Mouse (Mus musculus) CH12.LX (cell line): Measurements from ENCODE around the gene Emc10. TPM values are rescaled to one million over a fixed set of nuclear protein-coding genes. Genes with fewer than 3 reads are reported as not detected.

Experiments used
- DNase-seq: peaks from one replicate; pipeline ENCODE4 v3.0.0-alpha.2; 2013; ENCODE audit errors: extremely low read depth
- H3K27ac ChIP-seq: 2 replicates; pipeline ENCODE4 v1.5.1; 2012; ENCODE audit warnings: low read depth, mild to moderate bottlenecking, control low read depth, moderate library complexity; ENCODE audit not compliant: insufficient read depth
- H3K27me3 ChIP-seq: replicated peaks from 2 replicates; pipeline ENCODE3; 2012; ENCODE audit warnings: inconsistent platforms
- H3K36me3 ChIP-seq, 2 experiments: replicated peaks in 1 of 2; 2 replicates each; pipeline versions ENCODE3 to v1.6.1; 2012; ENCODE audit warnings: inconsistent platforms in 1 of 2, low read length in 1 of 2, mild to moderate bottlenecking in 1 of 2, mixed read lengths in 1 of 2, moderate library complexity in 1 of 2; ENCODE audit not compliant: control insufficient read depth in 1 of 2, insufficient read depth in 1 of 2
- H3K4me1 ChIP-seq, 2 experiments: 2 replicates each; pipeline ENCODE4 v1.6.1; 2012; ENCODE audit warnings: inconsistent platforms in 1 of 2, moderate library complexity in 1 of 2; ENCODE audit not compliant: insufficient read depth in 2 of 2, control insufficient read depth in 1 of 2
- H3K4me2 ChIP-seq: 2 replicates; pipeline ENCODE4 v1.6.1; 2012; ENCODE audit warnings: low read depth, mild to moderate bottlenecking, control low read depth; ENCODE audit not compliant: poor library complexity, insufficient read depth, severe bottlenecking
- H3K4me3 ChIP-seq, 3 experiments: fragments of 150-350 bp in 1 of 3; sonication (generic) in 1 of 3; replicated peaks in 1 of 3; 2 replicates each; pipeline versions ENCODE3 to v1.5.1; 2011 to 2012; ENCODE audit warnings: low read depth in 2 of 3, low read length in 2 of 3, mild to moderate bottlenecking in 2 of 3, moderate library complexity in 2 of 3, control low read depth in 1 of 3, improper control_type of control experiment in 1 of 3, inconsistent platforms in 1 of 3, mixed read lengths in 1 of 3; ENCODE audit not compliant: poor library complexity in 1 of 3
- H3K79me2 ChIP-seq: replicated peaks from 2 replicates; pipeline ENCODE4 v1.6.1; 2012; ENCODE audit warnings: mild to moderate bottlenecking, moderate library complexity; ENCODE audit not compliant: control insufficient read depth, poor library complexity, insufficient read depth, severe bottlenecking; ENCODE audit errors: extremely low read depth
- H3K9ac ChIP-seq: 2 replicates; pipeline ENCODE4 v1.6.1; 2012; ENCODE audit warnings: low read depth, mild to moderate bottlenecking, control low read depth, moderate library complexity; ENCODE audit not compliant: insufficient read depth
- H3K9me3 ChIP-seq: replicated peaks from 2 replicates; pipeline ENCODE3; 2012; ENCODE audit warnings: low read length, inconsistent platforms, mixed read lengths
- CHD1 ChIP-seq: IDR thresholded peaks from 2 replicates; pipeline ENCODE4 v1.6.1; 2012; ENCODE audit warnings: low read depth, low read length, improper control_type of control experiment, inconsistent platforms
- ETS1 ChIP-seq: conservative IDR thresholded peaks from 2 replicates; pipeline ENCODE4 v1.6.1; 2012; ENCODE audit warnings: low read depth, mild to moderate bottlenecking, inconsistent platforms, low read length, improper control_type of control experiment, moderate library complexity
- GABPA ChIP-seq: IDR thresholded peaks from 2 replicates; pipeline ENCODE4 v1.6.1; 2012; ENCODE audit warnings: low read depth, low read length, improper control_type of control experiment, inconsistent platforms; ENCODE audit not compliant: insufficient replicate concordance
- HCFC1 ChIP-seq: IDR thresholded peaks from 2 replicates; pipeline ENCODE4 v1.6.1; 2012; ENCODE audit warnings: low read depth, mild to moderate bottlenecking, inconsistent platforms, low read length, improper control_type of control experiment
- IRF4 ChIP-seq: IDR thresholded peaks from 2 replicates; pipeline ENCODE4 v1.6.1; 2014; ENCODE audit warnings: low read depth, mild to moderate bottlenecking, inconsistent platforms, low read length, improper control_type of control experiment
- JUN ChIP-seq: IDR thresholded peaks from 2 replicates; pipeline ENCODE4 v1.6.1; 2011; ENCODE audit warnings: low read depth, mild to moderate bottlenecking, low read length, improper control_type of control experiment, moderate library complexity; ENCODE audit not compliant: insufficient read depth
- KAT2A ChIP-seq: IDR thresholded peaks from 2 replicates; pipeline ENCODE4 v1.6.1; 2012; ENCODE audit warnings: low read length, improper control_type of control experiment, inconsistent platforms; ENCODE audit not compliant: insufficient replicate concordance
- MAZ ChIP-seq: IDR thresholded peaks from 2 replicates; pipeline ENCODE4 v1.6.1; 2012; ENCODE audit warnings: low read depth, mild to moderate bottlenecking, inconsistent platforms, low read length, improper control_type of control experiment, moderate library complexity
- PAX5 ChIP-seq: IDR thresholded peaks from 2 replicates; pipeline ENCODE4 v1.6.1; 2012; ENCODE audit warnings: low read length, inconsistent platforms, mixed read lengths
- RAD21 ChIP-seq: IDR thresholded peaks from 2 replicates; pipeline ENCODE4 v1.6.1; 2011; ENCODE audit warnings: low read depth, mild to moderate bottlenecking, low read length, improper control_type of control experiment, moderate library complexity
- RCOR1 ChIP-seq: conservative IDR thresholded peaks from 2 replicates; pipeline ENCODE4 v1.6.1; 2012; ENCODE audit warnings: low read depth, mild to moderate bottlenecking, inconsistent platforms, low read length, improper control_type of control experiment
- SIN3A ChIP-seq: IDR thresholded peaks from 2 replicates; pipeline ENCODE4 v1.6.1; 2012; ENCODE audit warnings: low read length, improper control_type of control experiment, inconsistent platforms
- USF2 ChIP-seq: conservative IDR thresholded peaks from 2 replicates; pipeline ENCODE4 v1.6.1; 2011; ENCODE audit warnings: low read depth, low read length, improper control_type of control experiment
- ZC3H11A ChIP-seq: IDR thresholded peaks from 2 replicates; pipeline ENCODE4 v1.6.1; 2012; ENCODE audit warnings: low read depth, mild to moderate bottlenecking, inconsistent platforms, low read length, improper control_type of control experiment
- ZKSCAN1 ChIP-seq: IDR thresholded peaks from 2 replicates; pipeline ENCODE4 v1.6.1; 2012; ENCODE audit warnings: low read depth, inconsistent platforms, low read length, improper control_type of control experiment, borderline replicate concordance
- ZMIZ1 ChIP-seq: IDR thresholded peaks from 2 replicates; pipeline ENCODE4 v1.6.1; 2012; ENCODE audit warnings: low read depth, mild to moderate bottlenecking, inconsistent platforms, low read length, improper control_type of control experiment
- ZNF384 ChIP-seq: IDR thresholded peaks from 2 replicates; pipeline ENCODE4 v1.6.1; 2012; ENCODE audit warnings: low read depth, low read length, improper control_type of control experiment, inconsistent platforms
- dilution Hi-C: fragments of 300-500 bp; cut with MboI; formaldehyde crosslinking; loops from 2 replicates; pipeline ENCODE4 v1.14.3; 2020; ENCODE audit warnings: low sequenced_read_pairs; ENCODE audit not compliant: extremely low pct_unique_long_range_greater_than_20kb, extremely low pct_ligation_motif_present
- in situ Hi-C: fragments of 300-500 bp; cut with MboI; formaldehyde crosslinking; loops from 3 replicates; pipeline ENCODE4 v1.14.3; 2019; ENCODE audit warnings: low sequenced_read_pairs, low pct_ligation_motif_present, low pct_unique_long_range_greater_than_20kb, mixed read lengths
- polyA plus RNA-seq: library from polyadenylated mRNA; unstranded; fragments of >175 nt; gene quantifications from 2 replicates; pipeline ENCODE4 v1.2.1, GENCODE M21; 2012; ENCODE audit warnings: low read depth; ENCODE audit not compliant: insufficient read length
- total RNA-seq, 2 experiments: library from RNA; depleted of rRNA; stranded (reverse); fragments of 300-350 nt in 1 of 2; fragments of >200 nt in 1 of 2; gene quantifications; 2 replicates each; pipeline ENCODE4 v1.2.3; 2012 to 2014

The Emc10 gene
- total and polyA plus RNA-seq, 3 experiments: 14.4 to 49.1 (median 32.4) TPM

DNA sequence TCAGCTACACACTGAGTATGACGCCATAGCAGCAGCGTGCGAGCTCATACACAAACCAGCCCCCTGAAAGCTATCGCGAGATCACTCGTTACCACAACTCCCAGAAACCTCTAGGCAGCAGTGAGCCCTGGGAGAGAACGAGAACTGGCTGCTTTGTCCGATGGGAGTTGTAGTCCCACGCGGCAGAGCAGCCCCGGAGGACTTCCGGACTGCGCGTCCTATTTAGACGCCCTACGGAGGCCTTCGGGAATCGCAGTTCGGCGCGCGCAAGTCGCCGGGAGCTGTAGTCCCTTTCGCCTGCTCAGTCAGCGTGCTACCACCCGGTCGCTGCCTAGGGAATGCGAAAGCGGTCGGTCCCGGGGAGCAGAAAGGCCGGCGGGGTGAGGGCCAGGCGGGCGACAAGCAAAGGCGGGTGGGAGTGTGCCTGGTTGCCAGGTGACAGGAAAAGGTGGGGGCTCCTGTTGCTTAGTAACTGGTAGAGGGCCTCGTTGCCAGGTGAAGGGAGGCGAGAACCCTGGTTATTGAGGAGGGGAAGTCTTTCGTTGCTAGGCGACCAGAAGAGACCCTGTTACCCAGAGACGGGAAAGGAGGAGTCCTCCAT, 28.4 kb downstream of the Emc10 start, which contains the start of gene Josd2 (continued):
- peak; percentile 99 for TF ChIP-seq GABPA
- TF ChIP-seq JUN: no peak
- peak; percentile 94 for TF ChIP-seq MAZ
- TF ChIP-seq ZKSCAN1: no peak
- peak; percentile 98 for TF ChIP-seq HCFC1
- peak; percentile 91 for TF ChIP-seq SIN3A
- no peak for TF ChIP-seq ETS1

DNA sequence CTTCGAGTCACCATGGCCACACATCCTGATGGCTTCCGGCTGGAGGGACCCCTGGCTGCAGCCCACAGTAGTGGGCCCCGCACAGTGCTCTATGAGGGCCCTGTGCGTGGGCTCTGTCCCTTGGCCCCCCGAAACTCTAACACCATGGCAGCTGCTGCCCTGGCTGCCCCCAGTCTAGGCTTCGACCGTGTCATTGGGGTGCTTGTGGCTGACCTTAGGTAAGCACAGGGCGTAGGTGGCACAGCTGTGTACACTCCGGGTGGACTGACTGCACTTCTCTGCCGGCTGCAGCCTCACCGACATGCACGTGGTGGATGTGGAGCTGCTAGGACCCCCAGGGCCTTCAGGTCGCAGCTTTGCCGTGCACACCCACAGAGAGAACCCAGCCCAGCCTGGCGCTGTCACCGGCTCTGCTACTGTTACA, 29.4 kb downstream of the Emc10 start:
- no peak overlapping the region for H3K9ac ChIP-seq
- H3K27ac ChIP-seq: no peak overlapping the region
- H3K36me3 ChIP-seq: peaks cover 4 to 26% of the 10 kb centered on the region in 2 experiments
- dilution Hi-C loops: no loop called here
- peaks cover 8 to 22% of the 10 kb centered on the region in 2 experiments for H3K4me1 ChIP-seq
- DNase-seq: no peak
- no peaks in the 10 kb centered on the region for H3K79me2 ChIP-seq
- TF ChIP-seq MAZ: no peak
- no peak for TF ChIP-seq RCOR1
- TF ChIP-seq PAX5: no peak
- no peak for TF ChIP-seq ZNF384
- no peak for TF ChIP-seq ZMIZ1
- no peak for TF ChIP-seq USF2
- no peak for TF ChIP-seq IRF4
- TF ChIP-seq RAD21: no peak
- TF ChIP-seq CHD1: no peak
- in situ Hi-C loops: no loop called here
- H3K4me3 ChIP-seq: peak overlapping the region in 1 of 3 experiments; percentile 68
- peaks cover 41% of the 10 kb centered on the region for H3K27me3 ChIP-seq
- H3K9me3 ChIP-seq: peaks cover 3% of the 10 kb centered on the region
- no peak overlapping the region for H3K4me2 ChIP-seq

DNA sequence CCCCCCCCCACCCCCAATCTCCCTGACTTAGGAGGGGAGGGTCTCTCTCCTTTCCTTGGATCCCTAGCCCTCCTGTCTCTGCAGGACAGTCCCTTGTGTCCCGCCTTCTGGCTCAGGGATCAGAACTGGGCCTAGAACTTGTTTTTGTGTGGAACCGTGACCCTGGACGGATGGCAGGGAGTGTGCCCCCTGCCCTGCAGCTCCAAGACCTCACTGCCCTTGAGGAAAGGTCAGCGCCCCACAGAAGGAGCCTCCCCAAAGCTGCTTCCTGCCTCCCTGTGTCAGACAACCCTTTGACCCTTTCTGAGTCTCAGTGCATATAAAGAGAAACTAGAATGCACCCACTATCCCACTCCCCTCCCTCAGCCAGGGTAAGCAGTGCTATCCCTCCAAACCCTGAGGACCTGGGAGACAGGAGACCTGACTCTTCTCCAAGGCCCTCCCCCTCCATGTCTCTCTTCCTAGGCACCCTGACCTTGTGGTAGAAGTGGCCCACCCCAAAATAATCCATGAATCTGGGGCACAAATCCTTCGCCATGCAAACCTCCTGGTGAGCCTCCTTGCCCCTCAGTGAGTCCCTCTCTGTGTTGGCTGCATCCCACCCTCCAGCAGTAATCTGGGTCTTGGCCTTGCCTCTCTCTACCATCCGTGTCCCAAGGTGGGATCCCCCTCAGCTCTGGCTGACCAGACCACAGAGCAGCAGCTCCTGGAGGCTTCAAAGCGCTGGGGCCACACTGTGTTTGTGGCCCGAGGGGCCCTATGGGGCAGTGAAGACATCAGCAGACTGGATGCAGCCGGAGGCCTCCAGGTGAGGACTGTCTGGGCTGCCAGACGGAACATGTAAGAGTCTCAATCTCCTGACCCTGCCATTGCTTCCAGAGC, 30.1 kb downstream of the Emc10 start:
- no peak for TF ChIP-seq ZNF384
- TF ChIP-seq GABPA: no peak
- TF ChIP-seq USF2: no peak
- TF ChIP-seq CHD1: no peak
- TF ChIP-seq ZC3H11A: no peak
- TF ChIP-seq KAT2A: no peak
- TF ChIP-seq, all 38 proteins: peak for 0
- Histone ChIP-seq H3K36me3 (peaks cover 3 to 19% of the 10 kb centered on the region in 2 experiments), H3K4me1 (peaks cover 8 to 22% of the 10 kb centered on the region in 2 experiments), H3K4me2 (no peak overlapping the region), H3K27ac (no peak overlapping the region), H3K4me3 (no peak overlapping the region), H3K9me3 (peaks cover 9% of the 10 kb centered on the region), H3K9ac (no peak overlapping the region), H3K79me2 (no peaks in the 10 kb centered on the region), H3K27me3 (peaks cover 47% of the 10 kb centered on the region)
- DNase-seq: no peak
- in situ Hi-C loops: no loop called here
- dilution Hi-C loops: no loop called here
